Mouse (Mus musculus): ENCODE results near the gene Rrp1b. TPM values are rescaled to one million over a fixed set of nuclear protein-coding genes. Genes with fewer than 3 reads are reported as not detected.

The Rrp1b gene
- 51.6 and 51.7 TPM in 2 replicates for polyA plus RNA-seq (2016; fragmentation: Nextera tagmentation; extraction: Ambion mirVana)

- Histone ChIP-seq H3K4me1 (peaks cover 35% of the 10 kb centered on the region), H3K9ac (peak within 1 kb of the TSS; percentile 75), H3K9me3 (replicated peaks) (no peaks in the 10 kb centered on the region), H3K4me3 (peak within 1 kb of the TSS; percentile 87), H3K27ac (peak within 1 kb of the TSS; percentile 76), H3K4me2 (peak within 1 kb of the TSS; percentile 92), H3K36me3 (peaks cover 12% of the 10 kb centered on the region), H3K27me3 (replicated peaks) (no peaks in the 10 kb centered on the region)
- ATAC-seq, result peak; percentile 82
- WGBS (ENCODE audit: insufficient replicate concordance), result 5% methylated on average over 52 of the region's 52 CpGs
These were observed at the start of gene Rrp1b, which contains the start of gene Hsf2bp for GRCm38 (mm10) chr17:32035609-32036508. Gene Rrp1b, plus strand, starts transcription at chr17:32036100. Gene Hsf2bp, minus strand, starts transcription at chr17:32036349.

- no peak overlapping the region for H3K4me3 ChIP-seq
- 70% methylated on average over 1 of the region's 1 CpGs for WGBS (ENCODE audit: insufficient replicate concordance)
- no peaks in the 10 kb centered on the region for H3K27me3 ChIP-seq (replicated peaks)
- no peaks in the 10 kb centered on the region for H3K36me3 ChIP-seq
- H3K4me1 ChIP-seq, result no peaks in the 10 kb centered on the region
- H3K27ac ChIP-seq, result no peak overlapping the region
- no peak for ATAC-seq
- H3K9ac ChIP-seq, result no peak overlapping the region
- H3K9me3 ChIP-seq (replicated peaks), result no peaks in the 10 kb centered on the region
- no peak overlapping the region for H3K4me2 ChIP-seq
These were observed 49.0 kb upstream of the Rrp1b start for GRCm38 (mm10) chr17:31986915-31987314.

- H3K36me3 ChIP-seq, result no peaks in the 10 kb centered on the region
- H3K9ac ChIP-seq, result no peak overlapping the region
- H3K4me2 ChIP-seq, result no peak overlapping the region
- H3K4me1 ChIP-seq, result peaks cover 3% of the 10 kb centered on the region; the same call in 1 of the 2 replicates
- no peak overlapping the region for H3K4me3 ChIP-seq
- H3K27ac ChIP-seq, result no peak overlapping the region
- 77% methylated on average over 2 of the region's 2 CpGs for WGBS (ENCODE audit: insufficient replicate concordance)
- no peak for ATAC-seq
- no peaks in the 10 kb centered on the region for H3K9me3 ChIP-seq (replicated peaks)
- H3K27me3 ChIP-seq (replicated peaks), result no peaks in the 10 kb centered on the region
These were observed 46.9 kb upstream of the Rrp1b start for GRCm38 (mm10) chr17:31989035-31989434.

- Histone ChIP-seq H3K27me3 (replicated peaks) (no peaks in the 10 kb centered on the region), H3K4me2 (no peak overlapping the region), H3K27ac (no peak overlapping the region), H3K9me3 (replicated peaks) (no peaks in the 10 kb centered on the region), H3K4me1 (peaks cover 28% of the 10 kb centered on the region), H3K36me3 (no peaks in the 10 kb centered on the region), H3K9ac (no peak overlapping the region), H3K4me3 (no peak overlapping the region)
- WGBS (ENCODE audit: insufficient replicate concordance), result 54% methylated on average over 2 of the region's 2 CpGs
- ATAC-seq, result no peak
These were observed 43.9 kb upstream of the Rrp1b start for GRCm38 (mm10) chr17:31992004-31992403.

DNA sequence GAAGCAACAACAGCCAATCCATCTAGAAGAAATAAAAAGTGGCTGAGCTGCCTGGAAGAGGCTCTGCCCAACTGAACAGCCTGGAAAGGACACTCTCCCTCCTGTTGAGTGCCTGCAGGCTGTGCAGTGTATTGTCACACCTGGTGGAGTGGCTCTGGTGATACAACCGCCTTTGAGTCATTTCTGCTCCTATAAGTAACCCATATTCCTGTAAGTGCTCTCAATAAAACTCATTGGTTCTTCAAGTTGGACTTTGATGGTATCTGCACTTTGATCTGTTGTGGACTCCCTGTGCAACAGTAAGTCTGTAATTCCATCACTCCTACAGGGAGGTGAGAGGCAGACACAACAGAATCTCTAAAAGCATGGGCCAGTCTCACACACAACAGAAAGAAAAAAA is 42.5 kb upstream of the Rrp1b start:
- no peaks in the 10 kb centered on the region for H3K27me3 ChIP-seq (replicated peaks)
- 86% methylated on average over 1 of the region's 1 CpGs for WGBS (ENCODE audit: insufficient replicate concordance)
- no peak overlapping the region for H3K4me2 ChIP-seq
- no peak overlapping the region for H3K9ac ChIP-seq
- no peak overlapping the region for H3K27ac ChIP-seq
- ATAC-seq, result no peak
- H3K36me3 ChIP-seq, result no peaks in the 10 kb centered on the region
- no peaks in the 10 kb centered on the region for H3K9me3 ChIP-seq (replicated peaks)
- no peak overlapping the region for H3K4me3 ChIP-seq
- H3K4me1 ChIP-seq, result peaks cover 28% of the 10 kb centered on the region

DNA sequence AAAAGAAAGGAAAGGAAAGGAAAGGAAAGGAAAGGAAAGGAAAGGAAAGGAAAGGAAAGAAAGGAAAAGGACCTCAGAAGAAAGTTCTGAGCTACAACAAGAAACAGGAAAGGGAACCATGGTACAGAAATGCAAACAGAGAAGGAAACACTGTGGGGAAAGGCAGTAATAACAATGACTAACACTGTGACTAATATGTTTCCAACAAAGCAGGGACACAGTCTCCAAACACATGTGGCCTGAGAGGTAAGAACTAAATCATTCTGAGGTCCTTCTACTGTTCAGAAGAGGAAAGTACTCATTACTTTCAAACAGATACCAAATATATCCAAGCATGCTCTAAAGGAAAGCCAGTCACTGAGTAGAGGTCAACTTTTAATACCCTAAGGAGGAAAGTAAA is 41.8 kb upstream of the Rrp1b start:
- no peaks in the 10 kb centered on the region for H3K9me3 ChIP-seq (replicated peaks)
- H3K36me3 ChIP-seq, result no peaks in the 10 kb centered on the region
- H3K4me1 ChIP-seq, result peaks cover 28% of the 10 kb centered on the region
- H3K4me2 ChIP-seq, result no peak overlapping the region
- H3K9ac ChIP-seq, result no peak overlapping the region
- H3K4me3 ChIP-seq, result no peak overlapping the region
- ATAC-seq, result no peak
- no peaks in the 10 kb centered on the region for H3K27me3 ChIP-seq (replicated peaks)
- no peak overlapping the region for H3K27ac ChIP-seq

DNA sequence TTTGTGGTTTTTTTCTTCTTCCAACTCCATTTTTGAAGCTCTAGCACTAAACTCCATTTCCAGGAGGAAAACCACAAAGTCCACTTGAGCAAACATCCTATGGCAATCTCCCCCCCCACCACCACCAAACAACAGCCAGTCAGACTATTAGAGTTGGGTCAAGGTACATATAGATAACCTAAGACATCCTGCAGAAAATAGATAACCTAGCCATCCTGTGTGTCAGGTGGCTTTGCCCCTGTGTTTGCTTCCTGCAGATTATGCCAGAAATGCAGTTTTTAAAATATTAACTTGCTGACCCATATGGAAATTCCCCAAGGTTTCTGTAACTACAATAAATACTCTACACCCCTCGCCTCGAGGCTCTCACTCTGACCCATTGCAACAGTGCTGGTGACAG is 40.1 kb upstream of the Rrp1b start:
- no peaks in the 10 kb centered on the region for H3K36me3 ChIP-seq
- H3K4me1 ChIP-seq, result peaks cover 28% of the 10 kb centered on the region
- no peak overlapping the region for H3K4me2 ChIP-seq
- H3K27ac ChIP-seq, result peak overlapping the region; percentile 4; the same call in 1 of the 2 replicates
- ATAC-seq, result peak; percentile 59; the same call in 1 of the 2 replicates
- H3K4me3 ChIP-seq, result no peak overlapping the region
- 5% methylated on average over 2 of the region's 2 CpGs for WGBS (ENCODE audit: insufficient replicate concordance)
- H3K9ac ChIP-seq, result no peak overlapping the region
- no peaks in the 10 kb centered on the region for H3K27me3 ChIP-seq (replicated peaks)
- no peaks in the 10 kb centered on the region for H3K9me3 ChIP-seq (replicated peaks)

- Histone ChIP-seq H3K27me3 (replicated peaks) (no peaks in the 10 kb centered on the region), H3K4me1 (peaks cover 28% of the 10 kb centered on the region), H3K4me3 (no peak overlapping the region), H3K27ac (peak overlapping the region; percentile 4; the same call in 1 of the 2 replicates), H3K9ac (no peak overlapping the region), H3K9me3 (replicated peaks) (no peaks in the 10 kb centered on the region), H3K36me3 (no peaks in the 10 kb centered on the region), H3K4me2 (no peak overlapping the region)
- 45% methylated on average over 4 of the region's 4 CpGs for WGBS (ENCODE audit: insufficient replicate concordance)
- no peak for ATAC-seq
These were observed 39.6 kb upstream of the Rrp1b start for GRCm38 (mm10) chr17:31996331-31996730.

GRCm38 (mm10) chr17:31998351-31998750 is 37.5 kb upstream of the Rrp1b start:
- Histone ChIP-seq H3K4me2 (no peak overlapping the region), H3K9me3 (replicated peaks) (no peaks in the 10 kb centered on the region), H3K27ac (no peak overlapping the region), H3K36me3 (no peaks in the 10 kb centered on the region), H3K27me3 (replicated peaks) (no peaks in the 10 kb centered on the region), H3K9ac (no peak overlapping the region), H3K4me1 (peaks cover 26% of the 10 kb centered on the region), H3K4me3 (no peak overlapping the region)
- 63% methylated on average over 1 of the region's 1 CpGs for WGBS (ENCODE audit: insufficient replicate concordance)
- no peak for ATAC-seq

GRCm38 (mm10) chr17:32003251-32003650 is 32.6 kb upstream of the Rrp1b start:
- no peak for ATAC-seq
- 74% methylated on average over 3 of the region's 3 CpGs for WGBS (ENCODE audit: insufficient replicate concordance)

GRCm38 (mm10) chr17:32006800-32007199 is 29.1 kb upstream of the Rrp1b start:
- Histone ChIP-seq H3K9me3 (replicated peaks) (no peaks in the 10 kb centered on the region), H3K27ac (no peak overlapping the region), H3K4me3 (no peak overlapping the region), H3K36me3 (no peaks in the 10 kb centered on the region), H3K9ac (no peak overlapping the region), H3K27me3 (replicated peaks) (no peaks in the 10 kb centered on the region), H3K4me2 (no peak overlapping the region), H3K4me1 (no peaks in the 10 kb centered on the region)
- ATAC-seq, result no peak
- WGBS (ENCODE audit: insufficient replicate concordance), result 68% methylated on average over 5 of the region's 5 CpGs

More at GRCm38 (mm10) chr17:32003251-32003650, 32.6 kb upstream of the Rrp1b start:
- no peak overlapping the region for H3K4me2 ChIP-seq
- H3K36me3 ChIP-seq, result no peaks in the 10 kb centered on the region
- H3K4me1 ChIP-seq, result no peaks in the 10 kb centered on the region
- H3K9me3 ChIP-seq (replicated peaks), result no peaks in the 10 kb centered on the region
- no peak overlapping the region for H3K27ac ChIP-seq
- H3K27me3 ChIP-seq (replicated peaks), result no peaks in the 10 kb centered on the region
- H3K9ac ChIP-seq, result no peak overlapping the region
- H3K4me3 ChIP-seq, result no peak overlapping the region

DNA sequence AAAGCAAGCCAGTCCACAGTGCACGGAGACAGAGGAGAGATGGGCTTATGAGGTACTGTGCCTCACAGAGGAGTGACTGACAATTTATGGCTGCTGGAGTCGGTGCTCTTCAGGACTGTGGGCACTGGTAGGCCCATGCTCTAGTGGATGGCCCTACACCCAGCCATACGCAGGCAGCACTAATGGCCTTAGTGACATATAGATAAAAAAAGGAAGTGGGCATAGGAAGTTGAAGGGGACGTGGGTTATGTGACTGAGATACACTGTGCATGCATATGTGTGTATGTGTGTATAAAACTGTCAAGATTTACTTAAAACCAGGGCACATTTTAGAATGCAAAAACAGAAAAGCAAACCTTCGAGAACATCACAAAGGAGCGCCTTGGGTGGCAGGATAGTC is 24.2 kb upstream of the Rrp1b start:
- Histone ChIP-seq H3K9ac (no peak overlapping the region), H3K36me3 (no peaks in the 10 kb centered on the region), H3K27ac (no peak overlapping the region), H3K4me3 (no peak overlapping the region), H3K27me3 (replicated peaks) (no peaks in the 10 kb centered on the region), H3K4me1 (no peaks in the 10 kb centered on the region), H3K4me2 (no peak overlapping the region), H3K9me3 (replicated peaks) (no peaks in the 10 kb centered on the region)
- ATAC-seq, result no peak
- 51% methylated on average over 6 of the region's 6 CpGs for WGBS (ENCODE audit: insufficient replicate concordance)
